Mouse (Mus musculus) kidney, adult 2 months (tissue): ENCODE data around the gene Wdfy4. TPM values are rescaled to one million over a fixed set of nuclear protein-coding genes. Genes with fewer than 3 reads are reported as not detected.

ENCODE experiments used
- DNase-seq: peaks from one replicate; pipeline ENCODE4 v3.0.0; 2021
- H3K27ac ChIP-seq: fragments of 200-500 bp; 2 replicates; pipeline ENCODE4 v1.5.1; 2012; ENCODE audit warnings: low read depth, low read length, control low read depth, inconsistent platforms; ENCODE audit not compliant: insufficient read depth
- H3K27me3 ChIP-seq: fragments of 200-500 bp; replicated peaks from 2 replicates; pipeline ENCODE4 v1.6.1; 2012; ENCODE audit warnings: mild to moderate bottlenecking, moderate library complexity, low read length, inconsistent platforms; ENCODE audit not compliant: control insufficient read depth, insufficient read depth
- H3K36me3 ChIP-seq: fragments of 200-500 bp; 2 replicates; pipeline ENCODE4 v1.6.1; 2012; ENCODE audit warnings: mild to moderate bottlenecking, moderate library complexity, low read length, inconsistent platforms; ENCODE audit not compliant: control insufficient read depth, insufficient read depth
- H3K4me1 ChIP-seq: fragments of 200-500 bp; 2 replicates; pipeline ENCODE4 v1.6.1; 2011; ENCODE audit warnings: low read length; ENCODE audit not compliant: control insufficient read depth, insufficient read depth
- H3K4me3 ChIP-seq: fragments of 200-500 bp; 2 replicates; pipeline ENCODE4 v1.5.1; 2011; ENCODE audit warnings: mild to moderate bottlenecking, low read depth, low read length, control low read depth; ENCODE audit not compliant: insufficient read depth
- CTCF ChIP-seq: fragments of 200-500 bp; conservative IDR thresholded peaks from 2 replicates; pipeline ENCODE4 v1.5.1; 2011; ENCODE audit warnings: low read depth, mild to moderate bottlenecking, control low read depth, low read length, moderate library complexity, mixed read lengths; ENCODE audit not compliant: insufficient read depth, insufficient read length
- POLR2A ChIP-seq: fragments of 200-500 bp; IDR thresholded peaks from one replicate; pipeline ENCODE4 v1.6.1; 2011; ENCODE audit warnings: low read depth, low read length, control low read depth
- WGBS: fragments of 180-500 bp; shearing (Covaris S2); methylation state at CpG from one replicate; pipeline ENCODE4 v1.1.7; 2018; 5-methylcytosine and 5-hydroxymethylcytosine counted together
- polyA plus RNA-seq: library from polyadenylated mRNA; depleted of rRNA; stranded (reverse); fragments of >200 nt; gene quantifications from 2 replicates; pipeline ENCODE4 v1.2.3, GENCODE M21; 2012

The Wdfy4 gene
- polyA plus RNA-seq, 1 experiment: 4.1 TPM

- DNase-seq: no peak
- no peaks in the 10 kb centered on the region for H3K27me3 ChIP-seq
- H3K36me3 ChIP-seq: no peaks in the 10 kb centered on the region
- H3K27ac ChIP-seq: no peak overlapping the region
- TF ChIP-seq POLR2A (no peak), CTCF (no peak)
- WGBS: 30% methylated on average over 4 of the region's 4 CpGs
- H3K4me3 ChIP-seq: no peak overlapping the region
- no peaks in the 10 kb centered on the region for H3K4me1 ChIP-seq
Measured at GRCm38 (mm10) chr14:33214767-33215128, 29.4 kb upstream of the Wdfy4 start.

- Histone ChIP-seq H3K36me3 (no peaks in the 10 kb centered on the region), H3K4me1 (no peaks in the 10 kb centered on the region), H3K27me3 (no peaks in the 10 kb centered on the region), H3K27ac (no peak within 1 kb of the TSS), H3K4me3 (no peak within 1 kb of the TSS)
- WGBS: 13% methylated on average over 28 of the region's 28 CpGs
- DNase-seq: peak; percentile 84
- TF ChIP-seq POLR2A (no peak), CTCF (peak; percentile 95)
Measured at GRCm38 (mm10) chr14:33213823-33214766, 28.8 kb upstream of the Wdfy4 start, which contains the start of gene Arhgap22. Gene Arhgap22 (plus strand): TSS chr14:33214026.

GRCm38 (mm10) chr14:33212958-33213309, 27.6 kb upstream of the Wdfy4 start:
- WGBS: 89% methylated on average over 12 of the region's 12 CpGs
- no peak for TF ChIP-seq CTCF
- no peak for TF ChIP-seq POLR2A
- Histone ChIP-seq H3K4me3 (no peak overlapping the region), H3K27me3 (no peaks in the 10 kb centered on the region), H3K4me1 (no peaks in the 10 kb centered on the region), H3K27ac (no peak overlapping the region), H3K36me3 (no peaks in the 10 kb centered on the region)
- DNase-seq: no peak

- no peaks in the 10 kb centered on the region for H3K36me3 ChIP-seq
- 34% methylated on average over 5 of the region's 5 CpGs for WGBS
- H3K4me1 ChIP-seq: no peaks in the 10 kb centered on the region
- H3K27me3 ChIP-seq: no peaks in the 10 kb centered on the region
- DNase-seq: peak; percentile 59
- no peak overlapping the region for H3K27ac ChIP-seq
- TF ChIP-seq POLR2A: no peak
- TF ChIP-seq CTCF: no peak
- no peak overlapping the region for H3K4me3 ChIP-seq
Measured at GRCm38 (mm10) chr14:33212271-33212957, 27.1 kb upstream of the Wdfy4 start.

GRCm38 (mm10) chr14:33210806-33211205, 25.5 kb upstream of the Wdfy4 start:
- Histone ChIP-seq H3K36me3 (no peaks in the 10 kb centered on the region), H3K4me1 (no peaks in the 10 kb centered on the region), H3K4me3 (no peak overlapping the region), H3K27me3 (no peaks in the 10 kb centered on the region), H3K27ac (no peak overlapping the region)
- TF ChIP-seq CTCF: no peak
- no peak for TF ChIP-seq POLR2A
- 71% methylated on average over 8 of the region's 8 CpGs for WGBS
- no peak for DNase-seq

GRCm38 (mm10) chr14:33208331-33208730, 23.0 kb upstream of the Wdfy4 start:
- Histone ChIP-seq H3K4me1 (no peaks in the 10 kb centered on the region), H3K4me3 (no peak overlapping the region), H3K27ac (no peak overlapping the region), H3K36me3 (no peaks in the 10 kb centered on the region), H3K27me3 (no peaks in the 10 kb centered on the region)
- no peak for TF ChIP-seq CTCF
- no peak for TF ChIP-seq POLR2A
- no peak for DNase-seq
- 27% methylated on average over 5 of the region's 5 CpGs for WGBS

- no peak overlapping the region for H3K4me3 ChIP-seq
- no peaks in the 10 kb centered on the region for H3K36me3 ChIP-seq
- WGBS: 2% methylated on average over 2 of the region's 2 CpGs
- H3K27ac ChIP-seq: no peak overlapping the region
- peak; percentile 44 for DNase-seq
- TF ChIP-seq POLR2A (no peak), CTCF (peak; percentile 56)
- H3K27me3 ChIP-seq: no peaks in the 10 kb centered on the region
- H3K4me1 ChIP-seq: no peaks in the 10 kb centered on the region
Measured at GRCm38 (mm10) chr14:33207011-33207410, 21.7 kb upstream of the Wdfy4 start.
